Mouse (Mus musculus) liver, embryonic 13.5 days (tissue): Measurements from ENCODE around the gene Elmod2. TPM values are rescaled to one million over a fixed set of nuclear protein-coding genes. Genes with fewer than 3 reads are reported as not detected.
A peak's percentile ranks its signal among the peaks of the same experiment; 100 is the strongest.
"Not testable (repeated sequence)": the region's sequence is repeated elsewhere in the genome, so short reads cannot be mapped to it uniquely, and the experiment has no call there.

ENCODE experiments used
- ATAC-seq: fragments of 200-750 bp; cut with Nextera tagmentation; 2 replicates; pipeline ENCODE4 v1.8.0; 2017; ENCODE audit warnings: low read depth, mild to moderate bottlenecking, moderate number of reproducible peaks, moderate library complexity
- DNase-seq: peaks from one replicate; pipeline ENCODE4 v3.0.0; 2022
- H3K27ac ChIP-seq: fragments of 300-500 bp; sonication (generic); 2 replicates; pipeline ENCODE4 v1.5.1; 2015; ENCODE audit warnings: moderate library complexity, mild to moderate bottlenecking, inconsistent platforms
- H3K27me3 ChIP-seq: fragments of 300-500 bp; sonication (generic); 2 replicates; pipeline ENCODE4 v1.6.1; 2015; ENCODE audit warnings: mild to moderate bottlenecking, inconsistent platforms
- H3K36me3 ChIP-seq: fragments of 300-500 bp; sonication (generic); 2 replicates; pipeline ENCODE4 v1.6.1; 2015; ENCODE audit warnings: mild to moderate bottlenecking, inconsistent platforms
- H3K4me1 ChIP-seq: fragments of 300-500 bp; sonication (generic); replicated peaks from 2 replicates; pipeline ENCODE4 v1.6.1; 2015; ENCODE audit warnings: inconsistent platforms
- H3K4me2 ChIP-seq: fragments of 300-500 bp; sonication (generic); 2 replicates; pipeline ENCODE4 v1.6.1; 2015; ENCODE audit warnings: inconsistent platforms, mild to moderate bottlenecking, moderate library complexity
- H3K4me3 ChIP-seq: fragments of 300-500 bp; sonication (generic); replicated peaks from 2 replicates; pipeline ENCODE4 v1.5.1; 2015; ENCODE audit warnings: mild to moderate bottlenecking, inconsistent platforms
- H3K9ac ChIP-seq: fragments of 300-500 bp; sonication (generic); 2 replicates; pipeline ENCODE4 v1.6.1; 2015; ENCODE audit warnings: mild to moderate bottlenecking, inconsistent platforms
- H3K9me3 ChIP-seq: fragments of 300-500 bp; sonication (generic); replicated peaks from 2 replicates; pipeline ENCODE4 v1.6.1; 2016; ENCODE audit warnings: inconsistent platforms
- WGBS: fragments of 180-500 bp; shearing (Covaris S2); methylation state at CpG from one replicate; pipeline ENCODE4 v1.1.7; 2015; ENCODE audit not compliant: insufficient replicate concordance; 5-methylcytosine and 5-hydroxymethylcytosine counted together
- polyA plus RNA-seq: library from polyadenylated mRNA; unstranded; fragments of >200 nt; fragmentation: Nextera tagmentation; extraction: Ambion mirVana; gene quantifications from 2 replicates; pipeline ENCODE4 v1.2.1, GENCODE M21; 2015

Gene Elmod2
- polyA plus RNA-seq, 1 experiment from 2014 or later, result 5.5 TPM

- 24% methylated on average over 2 of the region's 2 CpGs for WGBS
- H3K36me3 ChIP-seq, result peaks cover 38% of the 10 kb centered on the region
- H3K27ac ChIP-seq, result no peak overlapping the region
- H3K4me1 ChIP-seq, result peaks cover 14% of the 10 kb centered on the region; the same call in 1 of the 2 replicates
- H3K4me3 ChIP-seq, result no peak overlapping the region
- no peaks in the 10 kb centered on the region for H3K9me3 ChIP-seq
- H3K9ac ChIP-seq, result no peak overlapping the region; the same call in 1 of the 2 replicates
- H3K4me2 ChIP-seq, result no peak overlapping the region
- ATAC-seq, result peak; percentile 81
- peak; percentile 24 for DNase-seq
- H3K27me3 ChIP-seq, result no peaks in the 10 kb centered on the region
These were observed 9.2 kb downstream of the Elmod2 start for GRCm38 (mm10) chr8:83323056-83323455.

GRCm38 (mm10) chr8:83322374-83322773 lies 9.9 kb downstream of the Elmod2 start:
- Histone ChIP-seq H3K27ac (no peak overlapping the region), H3K27me3 (no peaks in the 10 kb centered on the region), H3K36me3 (peaks cover 41% of the 10 kb centered on the region), H3K9me3 (no peaks in the 10 kb centered on the region), H3K4me3 (no peak overlapping the region), H3K4me1 (peaks cover 14% of the 10 kb centered on the region; the same call in 1 of the 2 replicates), H3K4me2 (no peak overlapping the region), H3K9ac (0 out of 2 replicates have a peak overlapping the region, but pooled peaks have one; percentile 7)
- ATAC-seq, result peak; percentile 67; the same call in 1 of the 2 replicates
- 72% methylated on average over 6 of the region's 6 CpGs for WGBS
- DNase-seq, result no peak

GRCm38 (mm10) chr8:83320543-83320942 lies 11.7 kb downstream of the Elmod2 start:
- 81% methylated on average over 3 of the region's 3 CpGs for WGBS

GRCm38 (mm10) chr8:83315691-83316090 lies 16.6 kb downstream of the Elmod2 start:
- WGBS, result 85% methylated on average over 2 of the region's 2 CpGs
- Histone ChIP-seq H3K27me3 (no peaks in the 10 kb centered on the region), H3K9me3 (no peaks in the 10 kb centered on the region), H3K27ac (no peak overlapping the region), H3K4me1 (no peaks in the 10 kb centered on the region), H3K4me3 (no peak overlapping the region), H3K36me3 (peaks cover 33% of the 10 kb centered on the region), H3K9ac (no peak overlapping the region), H3K4me2 (no peak overlapping the region)
- DNase-seq (no peak), ATAC-seq (no peak)

More at GRCm38 (mm10) chr8:83320543-83320942, 11.7 kb downstream of the Elmod2 start:
- no peak overlapping the region for H3K27ac ChIP-seq
- ATAC-seq (no peak), DNase-seq (no peak)
- H3K4me2 ChIP-seq, result no peak overlapping the region
- peaks cover 47% of the 10 kb centered on the region for H3K36me3 ChIP-seq
- no peak overlapping the region for H3K9ac ChIP-seq
- H3K27me3 ChIP-seq, result no peaks in the 10 kb centered on the region
- H3K4me1 ChIP-seq, result peaks cover 14% of the 10 kb centered on the region; the same call in 1 of the 2 replicates
- no peaks in the 10 kb centered on the region for H3K9me3 ChIP-seq
- no peak overlapping the region for H3K4me3 ChIP-seq

GRCm38 (mm10) chr8:83315084-83315483 lies 17.2 kb downstream of the Elmod2 start:
- ATAC-seq, H3K9me3 ChIP-seq, H3K27me3 ChIP-seq, H3K27ac ChIP-seq, H3K9ac ChIP-seq, H3K4me3 ChIP-seq, H3K4me2 ChIP-seq, DNase-seq, H3K4me1 ChIP-seq: not testable (repeated sequence)
- 76% methylated on average over 4 of the region's 4 CpGs for WGBS
- peaks cover 29% of the 10 kb centered on the region for H3K36me3 ChIP-seq

- 74% methylated on average over 6 of the region's 6 CpGs for WGBS
- Histone ChIP-seq H3K27ac (no peak overlapping the region), H3K4me3 (no peak overlapping the region), H3K4me1 (no peaks in the 10 kb centered on the region), H3K9ac (no peak overlapping the region), H3K36me3 (no peaks in the 10 kb centered on the region), H3K9me3 (no peaks in the 10 kb centered on the region), H3K4me2 (no peak overlapping the region), H3K27me3 (no peaks in the 10 kb centered on the region)
- ATAC-seq (no peak), DNase-seq (no peak)
These were observed 22.4 kb downstream of the Elmod2 start for GRCm38 (mm10) chr8:83309836-83310235.

- Histone ChIP-seq H3K27me3 (no peaks in the 10 kb centered on the region), H3K9ac (no peak overlapping the region), H3K36me3 (no peaks in the 10 kb centered on the region), H3K9me3 (no peaks in the 10 kb centered on the region), H3K4me3 (no peak overlapping the region), H3K4me2 (no peak overlapping the region), H3K4me1 (no peaks in the 10 kb centered on the region), H3K27ac (no peak overlapping the region)
- WGBS, result 95% methylated on average over 1 of the region's 1 CpGs
- ATAC-seq, result no peak
- DNase-seq, result no peak
These were observed 27.3 kb downstream of the Elmod2 start for GRCm38 (mm10) chr8:83304946-83305345.

GRCm38 (mm10) chr8:83300135-83300534 lies 32.2 kb downstream of the Elmod2 start:
- Histone ChIP-seq H3K27ac (no peak overlapping the region), H3K27me3 (peaks cover 2% of the 10 kb centered on the region; the same call in 1 of the 2 replicates), H3K4me1 (no peaks in the 10 kb centered on the region), H3K36me3 (no peaks in the 10 kb centered on the region), H3K4me2 (no peak overlapping the region), H3K9ac (no peak overlapping the region), H3K9me3 (no peaks in the 10 kb centered on the region), H3K4me3 (no peak overlapping the region)
- ATAC-seq (no peak), DNase-seq (no peak)
- 26% methylated on average over 1 of the region's 1 CpGs for WGBS

GRCm38 (mm10) chr8:83297375-83297774 lies 34.9 kb downstream of the Elmod2 start:
- no peak overlapping the region for H3K4me3 ChIP-seq
- no peak overlapping the region for H3K9ac ChIP-seq
- peaks cover 2% of the 10 kb centered on the region; the same call in 1 of the 2 replicates for H3K27me3 ChIP-seq
- no peaks in the 10 kb centered on the region for H3K9me3 ChIP-seq
- ATAC-seq (no peak), DNase-seq (no peak)
- H3K27ac ChIP-seq, result no peak overlapping the region
- WGBS, result 35% methylated on average over 4 of the region's 4 CpGs
- H3K4me2 ChIP-seq, result no peak overlapping the region
- H3K36me3 ChIP-seq, result no peaks in the 10 kb centered on the region
- H3K4me1 ChIP-seq, result no peaks in the 10 kb centered on the region

- peaks cover 30% of the 10 kb centered on the region for H3K27me3 ChIP-seq
- WGBS, result 6% methylated on average over 17 of the region's 20 CpGs
- DNase-seq (no peak), ATAC-seq (no peak)
- no peak within 1 kb of the TSS for H3K4me3 ChIP-seq
- H3K27ac ChIP-seq, result no peak within 1 kb of the TSS
- H3K9me3 ChIP-seq, result no peaks in the 10 kb centered on the region
- H3K4me2 ChIP-seq, result peak within 1 kb of the TSS; percentile 29
- H3K9ac ChIP-seq, result no peak within 1 kb of the TSS
- no peaks in the 10 kb centered on the region for H3K36me3 ChIP-seq
- H3K4me1 ChIP-seq, result no peaks in the 10 kb centered on the region
These were observed 42.1 kb downstream of the Elmod2 start, which contains the start of gene Ucp1 for GRCm38 (mm10) chr8:83290176-83290575. Gene Ucp1 (plus strand): TSS chr8:83290352.

GRCm38 (mm10) chr8:83285391-83285790 lies 46.9 kb downstream of the Elmod2 start:
- 65% methylated on average over 8 of the region's 8 CpGs for WGBS

GRCm38 (mm10) chr8:83278431-83278830 lies 53.9 kb downstream of the Elmod2 start:
- WGBS, result 73% methylated on average over 6 of the region's 6 CpGs
- no peak for ATAC-seq
- no peak for DNase-seq

More at GRCm38 (mm10) chr8:83285391-83285790, 46.9 kb downstream of the Elmod2 start:
- Histone ChIP-seq H3K27me3 (peaks cover 19% of the 10 kb centered on the region), H3K9me3 (no peaks in the 10 kb centered on the region), H3K4me1 (no peaks in the 10 kb centered on the region), H3K4me3 (no peak overlapping the region), H3K36me3 (no peaks in the 10 kb centered on the region), H3K9ac (no peak overlapping the region), H3K27ac (no peak overlapping the region), H3K4me2 (no peak overlapping the region)
- DNase-seq, result no peak
- no peak for ATAC-seq

More at GRCm38 (mm10) chr8:83278431-83278830, 53.9 kb downstream of the Elmod2 start:
- Histone ChIP-seq H3K9ac (no peak overlapping the region), H3K9me3 (no peaks in the 10 kb centered on the region), H3K27me3 (no peaks in the 10 kb centered on the region), H3K27ac (no peak overlapping the region), H3K4me3 (no peak overlapping the region), H3K4me1 (no peaks in the 10 kb centered on the region), H3K36me3 (no peaks in the 10 kb centered on the region), H3K4me2 (no peak overlapping the region)
